Mouse (Mus musculus): ENCODE results near the gene Crtam. TPM values are rescaled to one million over a fixed set of nuclear protein-coding genes. Genes with fewer than 3 reads are reported as not detected.

Gene Crtam
- polyA plus RNA-seq, 1 experiment from 2014 or later = not detected

DNA sequence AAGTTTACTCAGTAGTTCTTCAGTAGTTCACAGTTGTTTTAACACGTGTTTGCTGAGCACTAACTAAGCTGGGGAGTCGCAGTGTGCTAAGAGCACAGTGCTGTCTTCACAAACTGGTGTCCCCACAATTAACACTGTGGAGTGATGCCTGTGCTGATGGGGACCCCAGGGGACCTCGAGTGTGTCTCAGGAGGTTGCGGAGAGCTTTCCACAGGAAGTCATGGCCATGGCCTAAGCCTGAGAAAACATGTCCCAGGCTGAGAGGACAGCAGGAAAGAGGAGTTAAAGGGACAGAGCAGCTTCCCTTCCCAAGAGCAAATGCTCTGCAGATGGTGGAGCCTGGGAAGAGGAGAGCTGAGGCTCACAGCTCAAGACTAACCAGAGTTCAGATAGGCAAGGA lies 57.3 kb downstream of the Crtam start:
- H3K9ac ChIP-seq = no peak overlapping the region
- H3K27me3 ChIP-seq (replicated peaks) = no peaks in the 10 kb centered on the region
- H3K36me3 ChIP-seq = no peaks in the 10 kb centered on the region
- no peaks in the 10 kb centered on the region for H3K9me3 ChIP-seq
- no peaks in the 10 kb centered on the region for H3K4me1 ChIP-seq
- no peak overlapping the region for H3K4me3 ChIP-seq (replicated peaks)
- no peak for ATAC-seq (ENCODE audit: insufficient read depth, low FRiP score, low read depth)
- H3K4me2 ChIP-seq = no peak overlapping the region
- WGBS = 46% methylated on average over 4 of the region's 4 CpGs
- no peak overlapping the region for H3K27ac ChIP-seq

DNA sequence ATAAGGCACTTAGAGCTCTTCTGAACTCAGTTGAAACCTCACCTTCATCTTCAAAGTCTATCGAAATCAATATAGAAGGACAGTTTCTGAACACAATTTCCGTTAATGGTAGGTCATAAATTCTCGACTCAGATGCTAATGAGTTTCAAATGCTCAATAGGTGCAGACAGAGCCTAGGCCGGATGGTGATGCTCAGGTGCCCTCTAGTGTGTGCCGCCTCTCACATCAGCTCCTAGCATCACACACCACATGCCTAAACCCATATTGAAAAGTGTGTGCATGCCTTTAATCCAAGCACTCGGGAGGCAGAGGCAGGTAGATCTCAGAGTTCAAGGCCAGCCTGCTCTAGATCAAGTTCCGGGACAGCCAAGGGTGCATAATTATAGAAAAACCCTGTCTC lies 67.0 kb downstream of the Crtam start:
- WGBS = 59% methylated on average over 7 of the region's 7 CpGs
- Histone ChIP-seq H3K9me3 (no peaks in the 10 kb centered on the region), H3K36me3 (no peaks in the 10 kb centered on the region), H3K27me3 (replicated peaks) (no peaks in the 10 kb centered on the region), H3K27ac (no peak overlapping the region), H3K4me1 (no peaks in the 10 kb centered on the region), H3K4me3 (replicated peaks) (no peak overlapping the region), H3K9ac (no peak overlapping the region), H3K4me2 (no peak overlapping the region)
- no peak for ATAC-seq (ENCODE audit: insufficient read depth, low FRiP score, low read depth)

DNA sequence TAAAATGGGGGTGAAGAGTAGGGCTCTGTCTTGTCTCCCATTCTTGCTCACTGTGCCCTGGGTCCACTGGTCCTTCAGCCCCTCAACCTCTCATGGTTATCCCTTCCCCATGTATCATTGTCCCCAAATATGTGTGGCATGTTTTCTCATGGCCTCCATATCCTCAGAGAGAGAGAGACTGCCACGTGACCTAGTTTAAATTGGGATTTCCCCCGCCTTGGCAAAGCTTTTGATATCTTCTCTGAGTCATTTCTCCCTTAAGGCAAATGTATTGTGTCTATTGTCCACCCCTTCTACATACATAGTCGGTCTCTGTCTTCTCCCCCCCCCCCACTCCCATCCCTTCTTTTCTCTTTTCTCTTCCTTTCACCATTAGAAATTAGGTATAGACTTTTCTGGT lies 71.1 kb downstream of the Crtam start:
- Histone ChIP-seq H3K27ac (no peak overlapping the region), H3K4me2 (no peak overlapping the region), H3K4me1 (no peaks in the 10 kb centered on the region), H3K9me3 (no peaks in the 10 kb centered on the region), H3K4me3 (replicated peaks) (no peak overlapping the region), H3K27me3 (replicated peaks) (no peaks in the 10 kb centered on the region), H3K9ac (no peak overlapping the region), H3K36me3 (no peaks in the 10 kb centered on the region)
- no peak for ATAC-seq (ENCODE audit: insufficient read depth, low FRiP score, low read depth)
- WGBS = 66% methylated on average over 3 of the region's 3 CpGs

DNA sequence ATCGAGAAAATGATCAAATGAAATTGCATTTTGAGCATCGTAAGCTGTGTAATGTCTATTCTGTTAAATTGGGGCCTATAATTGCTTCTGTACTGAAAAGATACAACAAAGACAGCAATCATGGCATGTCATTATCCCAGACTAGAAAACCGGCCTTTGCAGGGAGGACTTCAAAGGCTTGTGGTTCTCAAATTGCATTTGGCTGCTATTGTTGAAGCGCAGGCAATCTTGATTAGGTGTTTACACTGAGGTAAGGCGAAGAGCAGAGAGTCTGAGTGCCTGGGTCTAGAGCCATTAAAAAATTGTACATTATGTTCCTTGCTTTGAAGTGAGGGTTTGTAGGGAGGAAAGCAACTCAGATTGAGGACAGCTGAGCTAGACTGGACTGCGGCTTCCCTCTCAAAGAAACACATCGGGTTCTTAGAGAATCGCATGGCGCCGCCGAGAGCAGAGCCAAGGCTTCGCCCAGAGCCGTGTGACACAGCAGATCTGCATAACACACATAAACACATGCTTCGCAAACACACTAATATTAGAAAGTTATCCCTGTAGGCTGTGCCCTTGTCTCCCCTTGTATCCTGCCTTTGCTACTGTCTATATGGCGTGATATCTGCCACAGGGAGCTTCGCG lies 77.0 kb downstream of the Crtam start:
- no peak for ATAC-seq (ENCODE audit: insufficient read depth, low FRiP score, low read depth)

More for the DNA sequence above, 77.0 kb downstream of the Crtam start:
- Histone ChIP-seq H3K4me1 (no peaks in the 10 kb centered on the region), H3K27ac (no peak overlapping the region), H3K27me3 (replicated peaks) (no peaks in the 10 kb centered on the region), H3K36me3 (no peaks in the 10 kb centered on the region), H3K4me3 (replicated peaks) (no peak overlapping the region), H3K4me2 (no peak overlapping the region), H3K9ac (no peak overlapping the region), H3K9me3 (no peaks in the 10 kb centered on the region)
- WGBS = 77% methylated on average over 17 of the region's 17 CpGs

Other genes with a start within 250 kb of the Crtam start
- 2,024 and 2,425 TPM in 2 replicates for gene Hspa8, start 203.6 kb downstream of the Crtam start, polyA plus RNA-seq (2015; fragmentation: Nextera tagmentation; extraction: Ambion mirVana)
- gene Bsx, start 130.5 kb downstream of the Crtam start, polyA plus RNA-seq (2015; fragmentation: Nextera tagmentation; extraction: Ambion mirVana) = not detected in 2 replicates
- gene Jhy, start 40.5 kb downstream of the Crtam start, polyA plus RNA-seq (2015; fragmentation: Nextera tagmentation; extraction: Ambion mirVana) = 0.05 TPM in 2 replicates
- 3.9 and 4.0 TPM in 2 replicates for gene Ubash3b, start 157.1 kb upstream of the Crtam start, polyA plus RNA-seq (2015; fragmentation: Nextera tagmentation; extraction: Ambion mirVana)